Mouse (Mus musculus) midbrain, postnatal 0 days (tissue): ENCODE results near the gene Klf13. TPM values are rescaled to one million over a fixed set of nuclear protein-coding genes. Genes with fewer than 3 reads are reported as not detected.

ENCODE experiments used
- ATAC-seq: fragments of 200-750 bp; cut with Nextera tagmentation; 2 replicates; pipeline ENCODE4 v1.8.0; 2017; ENCODE audit warnings: moderate number of reproducible peaks, mild to moderate bottlenecking, moderate TSS enrichment, moderate library complexity; ENCODE audit not compliant: low FRiP score
- DNase-seq: peaks from one replicate; pipeline ENCODE4 v3.0.0-alpha.2; 2015; ENCODE audit warnings: low spot score
- H3K27ac ChIP-seq: fragments of 300-500 bp; sonication (generic); 2 replicates; pipeline ENCODE4 v1.5.1; 2014; ENCODE audit warnings: low read depth, mild to moderate bottlenecking, low read length, mixed read lengths
- H3K27me3 ChIP-seq: fragments of 300-500 bp; sonication (generic); 2 replicates; pipeline ENCODE4 v1.6.1; 2014; ENCODE audit warnings: low read length, control low read depth, mixed read lengths; ENCODE audit not compliant: insufficient read depth
- H3K36me3 ChIP-seq: fragments of 300-500 bp; sonication (generic); 2 replicates; pipeline ENCODE4 v1.6.1; 2014; ENCODE audit warnings: low read length, control low read depth, mixed read lengths; ENCODE audit not compliant: insufficient read depth
- H3K4me1 ChIP-seq: fragments of 300-500 bp; sonication (generic); 2 replicates; pipeline ENCODE4 v1.6.1; 2014; ENCODE audit warnings: mild to moderate bottlenecking, control low read depth, antibody characterized with exemption, low read length, mixed read lengths; ENCODE audit not compliant: insufficient read depth
- H3K4me2 ChIP-seq: fragments of 300-500 bp; sonication (generic); 2 replicates; pipeline ENCODE4 v1.6.1; 2014; ENCODE audit warnings: low read depth, mild to moderate bottlenecking, low read length, mixed read lengths; ENCODE audit not compliant: poor library complexity, severe bottlenecking
- H3K4me3 ChIP-seq: fragments of 300-500 bp; sonication (generic); 2 replicates; pipeline ENCODE4 v1.5.1; 2014; ENCODE audit warnings: low read depth, mild to moderate bottlenecking, low read length, moderate library complexity
- H3K9ac ChIP-seq: fragments of 300-500 bp; sonication (generic); replicated peaks from 2 replicates; pipeline ENCODE4 v1.6.1; 2014; ENCODE audit warnings: mild to moderate bottlenecking, low read length, moderate library complexity, mixed read lengths; ENCODE audit not compliant: poor library complexity, severe bottlenecking
- H3K9me3 ChIP-seq: fragments of 300-500 bp; sonication (generic); 2 replicates; pipeline ENCODE4 v1.6.1; 2016; ENCODE audit warnings: low read length, control low read depth
- CTCF ChIP-seq: IDR thresholded peaks from 2 replicates; pipeline ENCODE4 v1.5.1; 2016; ENCODE audit warnings: antibody characterized with exemption, mild to moderate bottlenecking
- WGBS: fragments of 180-500 bp; shearing (Covaris S2); extraction: QIAGEN DNeasy Blood & Tissue Kit; methylation state at CpG from one replicate; pipeline ENCODE4 v1.1.7; 2014; 5-methylcytosine and 5-hydroxymethylcytosine counted together
- polyA plus RNA-seq: library from polyadenylated mRNA; unstranded; fragments of >200 nt; fragmentation: Nextera tagmentation; extraction: Ambion mirVana; gene quantifications from 2 replicates; pipeline ENCODE4 v1.2.1, GENCODE M21; 2015
- total RNA-seq: library from RNA; depleted of rRNA; stranded (reverse); fragments of >200 nt; gene quantifications from 2 replicates; pipeline ENCODE4 v1.2.3, GENCODE M21; 2014; rRNA removed

Gene Klf13
- total RNA-seq = 26.6 and 26.7 TPM in 2 replicates
- 19.7 and 21.5 TPM in 2 replicates for polyA plus RNA-seq

GRCm38 (mm10) chr7:63938914-63939396 lies at the start of gene Klf13:
Gene Klf13, minus strand, starts transcription at chr7:63938915.
- Histone ChIP-seq H3K36me3 (no peaks in the 10 kb centered on the region), H3K4me1 (peaks cover 11% of the 10 kb centered on the region; the same call in 1 of the 2 replicates), H3K9ac (peak within 1 kb of the TSS; percentile 94), H3K27me3 (no peaks in the 10 kb centered on the region), H3K4me3 (peak within 1 kb of the TSS; percentile 98), H3K4me2 (peak within 1 kb of the TSS; percentile 95), H3K27ac (peak within 1 kb of the TSS; percentile 90), H3K9me3 (no peaks in the 10 kb centered on the region)
- TF ChIP-seq CTCF = no peak
- under 1% methylated on average over 45 of the region's 50 CpGs for WGBS
- ATAC-seq (peak; percentile 96), DNase-seq (peak; percentile 99)

DNA sequence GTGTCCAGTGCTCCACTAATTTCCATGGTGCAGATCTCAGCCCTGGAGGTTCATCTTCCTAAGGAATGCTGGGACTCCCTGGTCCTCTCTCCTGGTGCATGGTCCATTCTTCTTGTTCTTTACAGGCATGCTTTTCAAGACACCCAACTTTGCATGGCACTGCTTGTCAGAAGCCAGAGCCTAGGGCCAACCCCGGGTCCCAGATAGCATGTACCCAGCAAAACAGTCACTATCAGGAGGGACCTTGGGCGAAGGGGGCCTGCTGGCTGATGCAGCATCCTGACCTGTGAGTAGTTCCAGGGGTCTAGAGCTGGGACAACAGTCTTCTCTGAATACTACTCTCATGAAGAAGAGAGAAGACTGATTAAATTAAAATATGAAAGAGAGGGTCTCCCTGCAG lies 49.7 kb upstream of the Klf13 start:
- Histone ChIP-seq H3K4me2 (no peak overlapping the region), H3K9me3 (no peaks in the 10 kb centered on the region), H3K4me3 (no peak overlapping the region), H3K27me3 (no peaks in the 10 kb centered on the region), H3K36me3 (no peaks in the 10 kb centered on the region), H3K27ac (no peak overlapping the region), H3K9ac (no peak overlapping the region), H3K4me1 (peaks cover 9% of the 10 kb centered on the region)
- no peak for DNase-seq
- no peak for ATAC-seq
- no peak for TF ChIP-seq CTCF
- WGBS = 92% methylated on average over 2 of the region's 2 CpGs

- no peaks in the 10 kb centered on the region for H3K27me3 ChIP-seq
- no peaks in the 10 kb centered on the region for H3K9me3 ChIP-seq
- 18% methylated on average over 12 of the region's 12 CpGs for WGBS
- no peak overlapping the region for H3K4me3 ChIP-seq
- H3K4me2 ChIP-seq = no peak overlapping the region
- DNase-seq (peak; percentile 51), ATAC-seq (peak; percentile 82)
- no peaks in the 10 kb centered on the region for H3K36me3 ChIP-seq
- H3K9ac ChIP-seq = peak overlapping the region; percentile 50; the same call in 1 of the 2 replicates
- peak overlapping the region; percentile 79 for H3K27ac ChIP-seq
- TF ChIP-seq CTCF = no peak
- peaks cover 9% of the 10 kb centered on the region for H3K4me1 ChIP-seq
These were observed 47.9 kb upstream of the Klf13 start for GRCm38 (mm10) chr7:63986407-63987182.

DNA sequence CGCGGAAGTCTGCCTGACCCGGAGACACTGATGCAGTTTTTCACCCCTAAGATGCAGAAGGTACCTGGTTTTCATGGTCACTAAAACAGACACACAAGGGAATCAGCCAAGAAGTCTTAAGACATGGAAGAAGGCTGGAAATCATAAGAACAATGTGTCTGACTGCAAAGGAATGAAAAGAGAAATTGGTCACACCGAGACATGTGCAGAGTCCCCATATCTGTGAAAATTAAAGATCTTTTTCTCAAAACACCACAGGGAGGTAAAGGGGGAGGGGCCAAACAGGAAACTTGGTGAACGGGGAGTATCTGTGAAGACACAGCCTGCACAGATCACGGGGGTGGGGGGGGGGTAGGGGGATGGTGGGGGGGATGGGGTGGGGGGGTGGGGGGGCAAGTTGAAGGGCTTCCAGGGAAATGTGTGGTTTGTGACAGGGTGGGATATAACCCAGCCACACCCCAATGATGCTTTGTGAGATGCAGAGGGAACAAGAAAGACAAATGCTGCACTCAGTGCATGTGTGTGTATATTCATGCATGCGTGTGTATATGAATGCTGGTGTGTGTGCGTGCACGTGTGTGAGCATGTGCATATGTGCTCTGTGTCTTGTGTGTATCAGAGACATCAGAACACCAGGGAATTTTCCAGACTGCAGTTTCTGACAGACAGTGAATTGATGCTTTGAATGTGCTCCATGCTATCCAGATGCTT lies 47.1 kb upstream of the Klf13 start:
- Histone ChIP-seq H3K27me3 (no peaks in the 10 kb centered on the region), H3K4me1 (peaks cover 9% of the 10 kb centered on the region), H3K27ac (peak overlapping the region; percentile 79), H3K4me2 (no peak overlapping the region), H3K9ac (no peak overlapping the region; the same call in 1 of the 2 replicates), H3K9me3 (no peaks in the 10 kb centered on the region), H3K4me3 (no peak overlapping the region), H3K36me3 (no peaks in the 10 kb centered on the region)
- peak; percentile 52 for ATAC-seq
- WGBS = 59% methylated on average over 9 of the region's 9 CpGs
- DNase-seq = no peak
- no peak for TF ChIP-seq CTCF

- H3K4me2 ChIP-seq = no peak overlapping the region
- no peaks in the 10 kb centered on the region for H3K27me3 ChIP-seq
- H3K4me1 ChIP-seq = peaks cover 9% of the 10 kb centered on the region
- no peak overlapping the region for H3K27ac ChIP-seq
- ATAC-seq (no peak), DNase-seq (no peak)
- WGBS = 89% methylated on average over 7 of the region's 7 CpGs
- no peak overlapping the region for H3K4me3 ChIP-seq
- H3K36me3 ChIP-seq = no peaks in the 10 kb centered on the region
- TF ChIP-seq CTCF = no peak
- H3K9ac ChIP-seq = no peak overlapping the region
- H3K9me3 ChIP-seq = no peaks in the 10 kb centered on the region
These were observed 46.6 kb upstream of the Klf13 start for GRCm38 (mm10) chr7:63985266-63985665.

GRCm38 (mm10) chr7:63984329-63984728 lies 45.6 kb upstream of the Klf13 start:
- WGBS = 88% methylated on average over 2 of the region's 2 CpGs
- Histone ChIP-seq H3K4me1 (peaks cover 9% of the 10 kb centered on the region), H3K27ac (no peak overlapping the region), H3K27me3 (no peaks in the 10 kb centered on the region), H3K9me3 (no peaks in the 10 kb centered on the region), H3K9ac (no peak overlapping the region), H3K36me3 (no peaks in the 10 kb centered on the region), H3K4me3 (no peak overlapping the region), H3K4me2 (no peak overlapping the region)
- DNase-seq = no peak
- no peak for ATAC-seq
- no peak for TF ChIP-seq CTCF
